Mouse (Mus musculus) bone marrow macrophage, adult 2 months (primary cell): Measurements from ENCODE around the gene Trp53rka.

Source experiments
- CTCF ChIP-seq: IDR thresholded peaks from 2 replicates; pipeline ENCODE4 v1.5.1; 2012; ENCODE audit warnings: low read depth, mild to moderate bottlenecking, low read length, moderate library complexity
- POLR2A ChIP-seq: IDR thresholded peaks from 2 replicates; pipeline ENCODE4 v1.6.1; 2012; ENCODE audit warnings: mild to moderate bottlenecking, low read depth, low read length, borderline replicate concordance

DNA sequence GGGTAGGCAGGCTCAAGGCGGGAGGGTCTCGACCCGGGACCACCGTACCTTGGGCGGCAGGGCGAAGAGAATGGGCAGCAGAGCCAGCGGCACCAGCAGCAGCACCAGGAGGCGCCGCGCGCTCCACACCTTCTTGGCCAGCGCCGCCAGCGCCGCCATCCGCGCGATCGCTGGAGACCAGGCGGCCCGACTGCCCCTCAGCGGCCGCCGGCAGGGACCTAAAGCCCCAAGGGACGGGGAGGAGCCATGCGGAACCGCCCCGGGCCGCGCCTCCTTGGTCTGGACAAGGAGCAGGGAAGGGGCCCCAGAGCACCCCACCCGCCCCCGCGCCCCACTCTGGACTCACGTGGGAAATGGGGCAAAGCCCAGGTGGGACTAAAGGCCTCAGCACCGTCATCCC, 20.1 kb downstream of the Trp53rka start, which contains the start of gene Slc13a3:
- TF ChIP-seq POLR2A (no peak), CTCF (no peak)
